Mouse (Mus musculus) kidney, adult 2 months (tissue): Measurements from ENCODE around the gene Gstt2. TPM values are rescaled to one million over a fixed set of nuclear protein-coding genes. Genes with fewer than 3 reads are reported as not detected.

Experiments used
- DNase-seq: peaks from one replicate; pipeline ENCODE4 v3.0.0; 2021
- H3K27ac ChIP-seq: fragments of 200-500 bp; 2 replicates; pipeline ENCODE4 v1.5.1; 2012; ENCODE audit warnings: low read depth, low read length, control low read depth, inconsistent platforms; ENCODE audit not compliant: insufficient read depth
- H3K27me3 ChIP-seq: fragments of 200-500 bp; replicated peaks from 2 replicates; pipeline ENCODE4 v1.6.1; 2012; ENCODE audit warnings: mild to moderate bottlenecking, moderate library complexity, low read length, inconsistent platforms; ENCODE audit not compliant: control insufficient read depth, insufficient read depth
- H3K36me3 ChIP-seq: fragments of 200-500 bp; 2 replicates; pipeline ENCODE4 v1.6.1; 2012; ENCODE audit warnings: mild to moderate bottlenecking, moderate library complexity, low read length, inconsistent platforms; ENCODE audit not compliant: control insufficient read depth, insufficient read depth
- H3K4me1 ChIP-seq: fragments of 200-500 bp; 2 replicates; pipeline ENCODE4 v1.6.1; 2011; ENCODE audit warnings: low read length; ENCODE audit not compliant: control insufficient read depth, insufficient read depth
- H3K4me3 ChIP-seq: fragments of 200-500 bp; 2 replicates; pipeline ENCODE4 v1.5.1; 2011; ENCODE audit warnings: mild to moderate bottlenecking, low read depth, low read length, control low read depth; ENCODE audit not compliant: insufficient read depth
- CTCF ChIP-seq: fragments of 200-500 bp; conservative IDR thresholded peaks from 2 replicates; pipeline ENCODE4 v1.5.1; 2011; ENCODE audit warnings: low read depth, mild to moderate bottlenecking, control low read depth, low read length, moderate library complexity, mixed read lengths; ENCODE audit not compliant: insufficient read depth, insufficient read length
- POLR2A ChIP-seq: fragments of 200-500 bp; IDR thresholded peaks from one replicate; pipeline ENCODE4 v1.6.1; 2011; ENCODE audit warnings: low read depth, low read length, control low read depth
- WGBS: fragments of 180-500 bp; shearing (Covaris S2); methylation state at CpG from one replicate; pipeline ENCODE4 v1.1.7; 2018; 5-methylcytosine and 5-hydroxymethylcytosine counted together
- polyA plus RNA-seq: library from polyadenylated mRNA; depleted of rRNA; stranded (reverse); fragments of >200 nt; gene quantifications from 2 replicates; pipeline ENCODE4 v1.2.3, GENCODE M21; 2012; rRNA removed

Gene Gstt2
- polyA plus RNA-seq, 1 experiment = 1,473 TPM

DNA sequence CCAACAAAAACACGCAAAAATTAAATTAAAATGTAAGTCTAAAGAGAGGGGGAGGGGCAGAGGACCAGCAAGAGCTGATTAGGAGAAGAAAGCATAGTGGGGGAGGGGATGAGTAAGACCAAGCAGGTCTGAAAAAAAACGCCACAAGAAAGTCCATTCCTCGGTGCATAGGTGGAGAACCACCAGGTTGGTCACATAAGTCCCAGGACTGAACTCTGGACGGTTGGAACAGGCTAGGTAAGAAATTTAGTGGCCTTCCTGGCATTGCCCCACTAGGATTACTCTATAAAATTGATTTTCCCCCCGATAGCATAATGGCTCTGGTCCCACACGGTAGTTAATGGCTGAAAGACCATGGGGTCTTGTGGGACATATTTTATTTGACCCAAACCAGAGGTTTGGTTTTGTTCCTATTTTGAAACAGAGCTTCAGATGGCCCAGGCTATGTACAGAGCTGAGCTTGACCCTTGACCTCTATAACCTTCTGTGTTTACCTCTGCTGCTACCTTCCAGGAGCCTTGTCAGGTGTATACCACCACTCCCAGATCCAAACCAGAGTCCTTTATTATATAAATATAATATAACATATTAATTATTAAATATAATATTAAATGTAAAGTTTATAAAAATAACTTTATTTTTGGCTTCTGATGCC, 48.0 kb downstream of the Gstt2 start:
- H3K36me3 ChIP-seq = no peaks in the 10 kb centered on the region
- WGBS = 83% methylated on average over 6 of the region's 6 CpGs
- no peak for DNase-seq
- no peak overlapping the region for H3K27ac ChIP-seq
- peaks cover 10% of the 10 kb centered on the region; the same call in 1 of the 2 replicates for H3K4me1 ChIP-seq
- H3K4me3 ChIP-seq = no peak overlapping the region
- no peaks in the 10 kb centered on the region for H3K27me3 ChIP-seq
- TF ChIP-seq POLR2A = no peak
- TF ChIP-seq CTCF = no peak

DNA sequence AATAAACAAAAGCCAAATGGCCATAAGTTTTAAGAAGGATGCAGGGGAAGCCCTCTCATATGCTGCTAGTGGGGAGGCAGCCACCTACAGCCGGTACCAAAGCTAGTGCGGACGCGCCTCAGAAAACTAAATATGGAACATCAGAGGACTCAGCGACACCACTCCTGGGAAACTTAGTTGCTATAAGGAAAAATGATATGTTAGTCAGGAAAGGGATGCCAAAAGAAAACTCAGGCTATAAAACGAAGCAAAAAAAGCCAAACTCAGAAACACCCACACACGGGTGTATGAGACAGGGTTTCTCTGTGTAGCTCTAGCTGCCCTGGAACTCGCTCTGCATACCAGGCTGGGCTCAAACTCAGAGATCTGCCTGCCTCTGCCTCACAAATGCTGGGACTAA, 48.9 kb downstream of the Gstt2 start:
- Histone ChIP-seq H3K36me3 (no peaks in the 10 kb centered on the region), H3K4me3 (no peak overlapping the region), H3K27ac (no peak overlapping the region), H3K4me1 (peaks cover 10% of the 10 kb centered on the region; the same call in 1 of the 2 replicates), H3K27me3 (no peaks in the 10 kb centered on the region)
- TF ChIP-seq POLR2A = no peak
- no peak for TF ChIP-seq CTCF
- no peak for DNase-seq
- WGBS = 86% methylated on average over 8 of the region's 8 CpGs

DNA sequence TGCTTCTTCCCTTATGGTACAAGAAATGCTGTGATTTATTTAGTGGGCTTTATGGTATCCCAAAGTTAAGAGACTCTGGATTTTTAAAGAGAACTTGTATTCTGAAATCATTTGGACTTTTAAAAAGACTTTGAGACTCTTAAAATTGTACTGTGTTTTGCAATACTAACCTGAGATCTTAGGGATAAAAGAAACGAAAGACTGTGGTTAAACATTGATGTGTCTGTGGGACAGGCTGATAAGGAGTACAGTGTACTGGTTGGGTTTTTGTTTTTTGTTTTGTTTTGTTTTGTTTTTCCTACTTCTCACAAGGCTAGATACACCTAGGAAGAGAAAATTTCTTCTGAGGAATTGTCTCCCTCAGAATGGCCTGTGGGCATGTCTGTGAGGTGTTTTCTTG, 51.8 kb downstream of the Gstt2 start:
- Histone ChIP-seq H3K4me1 (peaks cover 6% of the 10 kb centered on the region; the same call in 1 of the 2 replicates), H3K27ac (no peak overlapping the region), H3K4me3 (no peak overlapping the region), H3K36me3 (no peaks in the 10 kb centered on the region), H3K27me3 (no peaks in the 10 kb centered on the region)
- 42% methylated on average over 1 of the region's 1 CpGs for WGBS
- peak; percentile 23 for DNase-seq
- TF ChIP-seq POLR2A (no peak), CTCF (no peak)

Other genes with a start within 250 kb of the Gstt2 start
- 34.5 and 48.3 TPM in 2 replicates for gene Ggt5, start 248.1 kb downstream of the Gstt2 start, polyA plus RNA-seq
- gene Susd2, start 193.4 kb downstream of the Gstt2 start, polyA plus RNA-seq = 193 and 196 TPM in 2 replicates
- 24.6 and 27.3 TPM in 2 replicates for gene Cabin1, start 73.1 kb downstream of the Gstt2 start, polyA plus RNA-seq
- 408 and 410 TPM in 2 replicates for gene Ddt, start 64.0 kb downstream of the Gstt2 start, polyA plus RNA-seq
- not detected in 2 replicates for gene Gm20441, start 56.5 kb downstream of the Gstt2 start, polyA plus RNA-seq
- gene Gstt3, start 56.0 kb downstream of the Gstt2 start, polyA plus RNA-seq = 97.4 and 108 TPM in 2 replicates
- gene Gstt1, start 38.8 kb downstream of the Gstt2 start, polyA plus RNA-seq = 492 and 514 TPM in 2 replicates
- 0.11 and 0.23 TPM in 2 replicates for gene Gstt4, start 14.9 kb downstream of the Gstt2 start, polyA plus RNA-seq
- 3,280 and 4,796 TPM in 2 replicates for gene Mif, start 22.8 kb upstream of the Gstt2 start, polyA plus RNA-seq
- 5.0 and 6.4 TPM in 2 replicates for gene Derl3, start 56.0 kb upstream of the Gstt2 start, polyA plus RNA-seq
- gene Smarcb1, start 84.2 kb upstream of the Gstt2 start, polyA plus RNA-seq = 34.6 and 37.7 TPM in 2 replicates
- gene Chchd10, start 95.7 kb upstream of the Gstt2 start, polyA plus RNA-seq = 1,587 and 1,621 TPM in 2 replicates
- gene Mmp11, start 99.1 kb upstream of the Gstt2 start, polyA plus RNA-seq = 21.5 and 23.9 TPM in 2 replicates
- 1.3 and 1.4 TPM in 2 replicates for gene Gm867, start 103.2 kb upstream of the Gstt2 start, polyA plus RNA-seq
- gene Vpreb3, start 105.6 kb upstream of the Gstt2 start, polyA plus RNA-seq = 1.2 and 3.8 TPM in 2 replicates
- gene Gm5134, start 117.1 kb upstream of the Gstt2 start, polyA plus RNA-seq = 0.03 TPM in 1 of 2 replicates, not detected in the other
- gene Zfp280b, start 195.2 kb upstream of the Gstt2 start, polyA plus RNA-seq = 4.2 and 4.3 TPM in 2 replicates